Mouse (Mus musculus): Measurements from ENCODE around the gene Hdlbp. TPM values are rescaled to one million over a fixed set of nuclear protein-coding genes. Genes with fewer than 3 reads are reported as not detected.

The Hdlbp gene
- polyA plus RNA-seq, 1 experiment from 2014 or later = 70.8 TPM

Other genes with a start within 250 kb of the Hdlbp start
- 7.5 and 8.0 TPM in 2 replicates for gene Sned1, start 243.0 kb downstream of the Hdlbp start, polyA plus RNA-seq (2015; fragmentation: Nextera tagmentation; extraction: Ambion mirVana)
- gene Mterf4, start 172.9 kb downstream of the Hdlbp start, polyA plus RNA-seq (2015; fragmentation: Nextera tagmentation; extraction: Ambion mirVana) = 34.2 and 34.6 TPM in 2 replicates
- gene Ppp1r7, start 136.0 kb downstream of the Hdlbp start, polyA plus RNA-seq (2015; fragmentation: Nextera tagmentation; extraction: Ambion mirVana) = 52.7 and 54.1 TPM in 2 replicates
- 5.1 and 7.7 TPM in 2 replicates for gene Pask, start 135.3 kb downstream of the Hdlbp start, polyA plus RNA-seq (2015; fragmentation: Nextera tagmentation; extraction: Ambion mirVana)
- 1.4 TPM in 2 replicates for gene Ano7, start 104.9 kb downstream of the Hdlbp start, polyA plus RNA-seq (2015; fragmentation: Nextera tagmentation; extraction: Ambion mirVana)
- gene Farp2, start 33.3 kb upstream of the Hdlbp start, polyA plus RNA-seq (2015; fragmentation: Nextera tagmentation; extraction: Ambion mirVana) = 4.9 and 5.3 TPM in 2 replicates
- 300 and 346 TPM in 2 replicates for gene Stk25, start 179.8 kb upstream of the Hdlbp start, polyA plus RNA-seq (2015; fragmentation: Nextera tagmentation; extraction: Ambion mirVana)
- 86.3 and 86.6 TPM in 2 replicates for gene Bok, start 206.8 kb upstream of the Hdlbp start, polyA plus RNA-seq (2015; fragmentation: Nextera tagmentation; extraction: Ambion mirVana)

All from neural tube, embryonic 15.5 days (tissue).